In the genomic region with DNA sequence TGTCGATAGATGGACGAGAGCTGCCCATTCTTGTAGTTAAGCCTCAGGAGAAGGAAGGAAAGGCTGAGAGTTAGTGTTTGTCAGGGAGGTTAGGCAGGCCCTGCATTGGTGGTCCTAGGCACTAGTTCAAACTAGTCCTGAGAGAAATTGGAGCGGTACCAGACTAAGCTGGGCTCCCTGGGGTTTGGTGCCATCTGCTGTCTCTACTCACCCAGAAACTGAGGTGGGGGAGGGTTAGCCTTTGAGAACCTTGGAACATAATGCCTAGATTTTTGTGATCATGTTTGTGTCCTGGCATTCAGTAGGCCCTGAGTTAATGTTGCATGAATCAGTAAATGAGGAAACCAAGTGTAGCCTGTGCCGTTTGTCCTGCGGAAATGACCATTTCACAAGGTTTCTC, we compare ENCODE assay signal across 8 mouse cellular contexts. TPM values are rescaled to one million over a fixed set of nuclear protein-coding genes. Genes with fewer than 3 reads are reported as not detected.
DNase-seq lines count a peak whose midpoint lies in the region; ATAC-seq lines count a peak whose summit lies in the region.

No protein-coding gene starts in this region.

- no peak overlapping the region for H3K27ac ChIP-seq in heart, embryonic 11.5 days (ENCODE audit: low read depth, low read length)
- peak overlapping the region; percentile 95; the same call in 1 of the 2 replicates for H3K27ac ChIP-seq in embryonic facial prominence, embryonic 14.5 days (replicated peaks; ENCODE audit: low read depth, low read length)
- H3K27ac ChIP-seq in intestine, embryonic 15.5 days, result peak overlapping the region; percentile 92
- H3K27ac ChIP-seq in limb, embryonic 12.5 days, result no peak overlapping the region

- H3K27me3 ChIP-seq in heart, embryonic 11.5 days (ENCODE audit: control insufficient read depth, insufficient read depth, low read length), result no peaks in the 10 kb centered on the region
- no peaks in the 10 kb centered on the region for H3K27me3 ChIP-seq in embryonic facial prominence, embryonic 14.5 days (replicated peaks; ENCODE audit: control insufficient read depth, insufficient read depth, low read length)
- H3K27me3 ChIP-seq in intestine, embryonic 15.5 days (replicated peaks), result no peaks in the 10 kb centered on the region
- no peaks in the 10 kb centered on the region for H3K27me3 ChIP-seq in limb, embryonic 12.5 days

- H3K9ac ChIP-seq in heart, embryonic 11.5 days (ENCODE audit: low read depth, low read length), result peak overlapping the region; percentile 95
- peak overlapping the region; percentile 93 for H3K9ac ChIP-seq in embryonic facial prominence, embryonic 14.5 days (ENCODE audit: low read depth, low read length)
- peak overlapping the region; percentile 98 for H3K9ac ChIP-seq in intestine, embryonic 15.5 days
- peak overlapping the region; percentile 95 for H3K9ac ChIP-seq in limb, embryonic 12.5 days (replicated peaks)

- H3K36me3 ChIP-seq in heart, embryonic 11.5 days (ENCODE audit: control insufficient read depth, insufficient read depth, low read length), result 0 out of 2 replicates have a peak, but pooled peaks cover 3% of the 10 kb centered on the region
- peaks cover 30% of the 10 kb centered on the region for H3K36me3 ChIP-seq in embryonic facial prominence, embryonic 14.5 days (ENCODE audit: control insufficient read depth, insufficient read depth, low read length)
- H3K36me3 ChIP-seq in intestine, embryonic 15.5 days, result peaks cover 6% of the 10 kb centered on the region
- peaks cover 36% of the 10 kb centered on the region for H3K36me3 ChIP-seq in limb, embryonic 12.5 days

- DNase-seq in heart, adult 9 months (ENCODE audit: low spot score in 2 of 2), result no peak
- DNase-seq in adipocyte (ENCODE audit: low spot score), result peak; percentile 90
- peak; percentile 53 for DNase-seq in embryonic facial prominence, embryonic 14.5 days (ENCODE audit: low spot score)

- H3K4me3 ChIP-seq in heart, embryonic 11.5 days (ENCODE audit: low read depth, low read length), result peak overlapping the region; percentile 96
- peak overlapping the region; percentile 86 for H3K4me3 ChIP-seq in embryonic facial prominence, embryonic 14.5 days (ENCODE audit: low read depth, low read length)
- H3K4me3 ChIP-seq in intestine, embryonic 15.5 days (replicated peaks), result peak overlapping the region; percentile 99
- H3K4me3 ChIP-seq in limb, embryonic 12.5 days (replicated peaks), result peak overlapping the region; percentile 98

- no peak for ATAC-seq in heart, embryonic 11.5 days (replicated peaks; ENCODE audit: insufficient number of reproducible peaks, low FRiP score, low TSS enrichment)
- ATAC-seq in embryonic facial prominence, embryonic 14.5 days (ENCODE audit: low read depth), result no peak
- no peak for ATAC-seq in intestine, embryonic 15.5 days
- ATAC-seq in limb, embryonic 12.5 days (ENCODE audit: insufficient number of reproducible peaks, insufficient read depth, low FRiP score, low TSS enrichment, low read depth), result no peak
- ATAC-seq in monocyte, adult 5-6 weeks (replicated peaks; ENCODE audit: insufficient number of reproducible peaks, low FRiP score, low TSS enrichment, poor library complexity, severe bottlenecking), result peak; percentile 22; the same call in 1 of the 2 replicates
- ATAC-seq in activated CD4-positive, CD25-positive, alpha-beta regulatory T cell, adult 4 months, result no peak

- WGBS in heart, embryonic 11.5 days (ENCODE audit: insufficient replicate concordance), result 35% methylated on average over 5 of the region's 5 CpGs
- 26% methylated on average over 5 of the region's 5 CpGs for WGBS in embryonic facial prominence, embryonic 14.5 days
- 26% methylated on average over 5 of the region's 5 CpGs for WGBS in intestine, embryonic 15.5 days
- WGBS in limb, embryonic 12.5 days, result 39% methylated on average over 5 of the region's 5 CpGs

- H3K4me1 ChIP-seq in heart, embryonic 11.5 days (ENCODE audit: control insufficient read depth, insufficient read depth, low read length), result 0 out of 2 replicates have a peak, but pooled peaks cover 9% of the 10 kb centered on the region
- peaks cover 6% of the 10 kb centered on the region; the same call in 1 of the 2 replicates for H3K4me1 ChIP-seq in embryonic facial prominence, embryonic 14.5 days (ENCODE audit: control insufficient read depth, insufficient read depth, low read length)
- peaks cover 10% of the 10 kb centered on the region for H3K4me1 ChIP-seq in intestine, embryonic 15.5 days (replicated peaks)
- peaks cover 17% of the 10 kb centered on the region for H3K4me1 ChIP-seq in limb, embryonic 12.5 days (replicated peaks)

- no peaks in the 10 kb centered on the region for H3K9me3 ChIP-seq in heart, embryonic 11.5 days (replicated peaks; ENCODE audit: control insufficient read depth, low read length)
- no peaks in the 10 kb centered on the region for H3K9me3 ChIP-seq in embryonic facial prominence, embryonic 14.5 days (ENCODE audit: control insufficient read depth, low read length)
- H3K9me3 ChIP-seq in intestine, embryonic 15.5 days, result no peaks in the 10 kb centered on the region
- H3K9me3 ChIP-seq in limb, embryonic 12.5 days, result no peaks in the 10 kb centered on the region

- peak overlapping the region; percentile 84 for H3K4me2 ChIP-seq in heart, embryonic 11.5 days
- peak overlapping the region; percentile 88 for H3K4me2 ChIP-seq in embryonic facial prominence, embryonic 14.5 days (ENCODE audit: low read depth, low read length)
- H3K4me2 ChIP-seq in intestine, embryonic 15.5 days (replicated peaks), result peak overlapping the region; percentile 91
- peak overlapping the region; percentile 94 for H3K4me2 ChIP-seq in limb, embryonic 12.5 days

RNA-seq across cellular contexts. Expression of gene Brpf1, which starts 1.2 kb away (rescaled TPM):
- 11.0 and 14.6 TPM in 2 replicates for polyA plus RNA-seq in heart, embryonic 11.5 days (2014; fragmentation: Nextera tagmentation; extraction: Ambion mirVana)
- polyA plus RNA-seq in embryonic facial prominence, embryonic 14.5 days (2014; fragmentation: Nextera tagmentation; extraction: Ambion mirVana), result 20.0 and 21.8 TPM in 2 replicates
- polyA plus RNA-seq in intestine, embryonic 15.5 days (2015; fragmentation: Nextera tagmentation; extraction: Ambion mirVana), result 13.6 and 15.3 TPM in 2 replicates
- polyA plus RNA-seq in limb, embryonic 12.5 days (2016; fragmentation: Nextera tagmentation; extraction: Ambion mirVana), result 28.3 and 28.7 TPM in 2 replicates
- 77.8 to 91.4 TPM (median 83.9 TPM) in 3 replicates for total RNA-seq in monocyte, adult 5-6 weeks (2017)
- polyA plus RNA-seq in activated CD4-positive, CD25-positive, alpha-beta regulatory T cell, adult 4 months (2017; shearing (Covaris generic)), result 10 to 100 TPM; 10.6 to 11.2 TPM

RNA-seq across cellular contexts. Expression of gene Ogg1, which starts 18.6 kb away (rescaled TPM):
- 10.6 and 11.6 TPM in 2 replicates for polyA plus RNA-seq in heart, embryonic 11.5 days (2014; fragmentation: Nextera tagmentation; extraction: Ambion mirVana)
- 9.9 and 11.2 TPM in 2 replicates for polyA plus RNA-seq in embryonic facial prominence, embryonic 14.5 days (2014; fragmentation: Nextera tagmentation; extraction: Ambion mirVana)
- 11.3 and 13.3 TPM in 2 replicates for polyA plus RNA-seq in intestine, embryonic 15.5 days (2015; fragmentation: Nextera tagmentation; extraction: Ambion mirVana)
- 16.5 and 17.7 TPM in 2 replicates for polyA plus RNA-seq in limb, embryonic 12.5 days (2016; fragmentation: Nextera tagmentation; extraction: Ambion mirVana)
- 6.4 to 12.2 TPM (median 9.2 TPM) in 3 replicates for total RNA-seq in monocyte, adult 5-6 weeks (2017)
- polyA plus RNA-seq in activated CD4-positive, CD25-positive, alpha-beta regulatory T cell, adult 4 months (2017; shearing (Covaris generic)), result 10 to 100 TPM; 14.1 to 23.2 TPM

RNA-seq across cellular contexts. Expression of gene Cpne9, which starts 26.0 kb away (rescaled TPM):
- 0.11 and 0.15 TPM in 2 replicates for polyA plus RNA-seq in heart, embryonic 11.5 days (2014; fragmentation: Nextera tagmentation; extraction: Ambion mirVana)
- 0.13 and 0.29 TPM in 2 replicates for polyA plus RNA-seq in embryonic facial prominence, embryonic 14.5 days (2014; fragmentation: Nextera tagmentation; extraction: Ambion mirVana)
- polyA plus RNA-seq in intestine, embryonic 15.5 days (2015; fragmentation: Nextera tagmentation; extraction: Ambion mirVana), result 0.14 TPM in 1 of 2 replicates, not detected in the other
- polyA plus RNA-seq in limb, embryonic 12.5 days (2016; fragmentation: Nextera tagmentation; extraction: Ambion mirVana), result 0.29 and 0.31 TPM in 2 replicates
- 0.19 to 0.75 TPM in 2 of 3 replicates, not detected in the other for total RNA-seq in monocyte, adult 5-6 weeks (2017)
- polyA plus RNA-seq in activated CD4-positive, CD25-positive, alpha-beta regulatory T cell, adult 4 months (2017; shearing (Covaris generic)), result under 1 TPM; 0.08 to 0.20 TPM

RNA-seq across cellular contexts. Expression of gene Camk1, which starts 35.6 kb away (rescaled TPM):
- 106 and 109 TPM in 2 replicates for polyA plus RNA-seq in heart, embryonic 11.5 days (2014; fragmentation: Nextera tagmentation; extraction: Ambion mirVana)
- 103 and 109 TPM in 2 replicates for polyA plus RNA-seq in embryonic facial prominence, embryonic 14.5 days (2014; fragmentation: Nextera tagmentation; extraction: Ambion mirVana)
- 75.2 and 75.4 TPM in 2 replicates for polyA plus RNA-seq in intestine, embryonic 15.5 days (2015; fragmentation: Nextera tagmentation; extraction: Ambion mirVana)
- 79.2 and 82.3 TPM in 2 replicates for polyA plus RNA-seq in limb, embryonic 12.5 days (2016; fragmentation: Nextera tagmentation; extraction: Ambion mirVana)
- total RNA-seq in monocyte, adult 5-6 weeks (2017), result 27.9 to 116 TPM (median 103 TPM) in 3 replicates
- polyA plus RNA-seq in activated CD4-positive, CD25-positive, alpha-beta regulatory T cell, adult 4 months (2017; shearing (Covaris generic)), result 1 to 10 TPM; 1.5 to 1.6 TPM

Comparison
In these comparisons a context has a peak if more than half of its experiments do, and no peak if none do; other contexts are left out.
1. H3K27ac ChIP-seq: peak in embryonic facial prominence, embryonic 14.5 days (single experiment) and intestine, embryonic 15.5 days (single experiment); none in heart, embryonic 11.5 days (single experiment) and limb, embryonic 12.5 days (single experiment).
2. DNase-seq: peak in adipocyte (single experiment) and embryonic facial prominence, embryonic 14.5 days (single experiment); none in heart, adult 9 months (0 of 2).
3. Peak in every context shown above with its lines, with median percentiles within 50 percentile points of each other: H3K4me2 ChIP-seq, H3K4me3 ChIP-seq and H3K9ac ChIP-seq.